Comparison of ENCODE assay signal across 8 mouse cellular contexts in genomic region chr14:59232003-59232402, GRCm38 (mm10). TPM values are rescaled to one million over a fixed set of nuclear protein-coding genes. Genes with fewer than 3 reads are reported as not detected.
DNase-seq lines count a peak whose midpoint lies in the region; TF ChIP-seq lines count a peak whose summit lies in the region.

No protein-coding gene starts in this region.

- H3K27ac ChIP-seq in cerebellum, adult 2 months (ENCODE audit: insufficient read depth, low read length), result no peak overlapping the region

- no peaks in the 10 kb centered on the region for H3K4me1 ChIP-seq in cerebellum, adult 2 months (ENCODE audit: control insufficient read depth, insufficient read depth, low read length)

- 42% methylated on average over 5 of the region's 5 CpGs for WGBS in cerebellum, adult 2 months

- DNase-seq in cerebellum, adult 2 months, result no peak
- DNase-seq in cerebellum, adult 11-12 months, result no peak
- peak; percentile 18 for DNase-seq in right cerebral cortex, adult 18-20 months
- no peak for DNase-seq in right cerebral cortex, postnatal 4 days
- DNase-seq in heart, postnatal 36 days, result peak; percentile 4 to 10
- peak; percentile 20 for DNase-seq in skeletal muscle tissue, adult 2 months (ENCODE audit: low read depth, low spot score)
- DNase-seq in embryo, embryonic 11 days, result no peak
- DNase-seq in frontal cortex, postnatal 10 days (ENCODE audit: low spot score in 2 of 2), result no peak

- peak; percentile 17; the same call in 1 of the 2 replicates for TF ChIP-seq CTCF in cerebellum, adult 2 months (IDR thresholded peaks at IDR 0.05; ENCODE audit: borderline replicate concordance, insufficient read depth, low read depth, low read length)

- intact Hi-C loops in heart, postnatal 36 days (cut with DNase I), result no loop called here

- TF ChIP-seq POLR2A in cerebellum, adult 2 months (IDR thresholded peaks at IDR 0.05; ENCODE audit: borderline replicate concordance, insufficient read depth, low read length), result no peak

- no peak overlapping the region for H3K4me3 ChIP-seq in cerebellum, adult 2 months (replicated peaks; ENCODE audit: insufficient read depth, low read depth, low read length)

- no peaks in the 10 kb centered on the region for H3K27me3 ChIP-seq in cerebellum, adult 2 months (ENCODE audit: control insufficient read depth, insufficient read depth, low read length)

RNA-seq across cellular contexts. Expression of gene Gm6904, which starts 28.0 kb away (rescaled TPM):
- polyA plus RNA-seq in cerebellum, adult 2 months (2012; rRNA removed), result not detected in 2 replicates
- not detected for total RNA-seq in heart, postnatal 36 days (2021)

RNA-seq across cellular contexts. Expression of gene Rcbtb1, which starts 31.0 kb away (rescaled TPM):
- 51.1 and 54.4 TPM in 2 replicates for polyA plus RNA-seq in cerebellum, adult 2 months (2012; rRNA removed)
- 10 to 100 TPM in 1 of 2 experiments, 1 to 10 TPM in 1; 9.2 to 14.0 TPM for total RNA-seq in heart, postnatal 36 days (2021)

RNA-seq across cellular contexts. Expression of gene Gm5142, which starts 53.5 kb away (rescaled TPM):
- polyA plus RNA-seq in cerebellum, adult 2 months (2012; rRNA removed), result not detected in 2 replicates
- not detected for total RNA-seq in heart, postnatal 36 days (2021)

Comparison
In these comparisons a context has a peak if more than half of its experiments do, and no peak if none do; other contexts are left out.
1. DNase-seq: peak in right cerebral cortex, adult 18-20 months (single experiment), heart, postnatal 36 days (2 of 2) and skeletal muscle tissue, adult 2 months (single experiment); none in cerebellum, adult 2 months (0 of 2), cerebellum, adult 11-12 months (single experiment), right cerebral cortex, postnatal 4 days (single experiment), embryo, embryonic 11 days (single experiment) and frontal cortex, postnatal 10 days (0 of 2).